Mouse (Mus musculus) kidney, adult 2 months (tissue): Measurements from ENCODE around the gene Megf8. TPM values are rescaled to one million over a fixed set of nuclear protein-coding genes. Genes with fewer than 3 reads are reported as not detected.

Source experiments
- DNase-seq: peaks from one replicate; pipeline ENCODE4 v3.0.0; 2021
- H3K27ac ChIP-seq: fragments of 200-500 bp; 2 replicates; pipeline ENCODE4 v1.5.1; 2012; ENCODE audit warnings: low read depth, low read length, control low read depth, inconsistent platforms; ENCODE audit not compliant: insufficient read depth
- H3K27me3 ChIP-seq: fragments of 200-500 bp; replicated peaks from 2 replicates; pipeline ENCODE4 v1.6.1; 2012; ENCODE audit warnings: mild to moderate bottlenecking, moderate library complexity, low read length, inconsistent platforms; ENCODE audit not compliant: control insufficient read depth, insufficient read depth
- H3K36me3 ChIP-seq: fragments of 200-500 bp; 2 replicates; pipeline ENCODE4 v1.6.1; 2012; ENCODE audit warnings: mild to moderate bottlenecking, moderate library complexity, low read length, inconsistent platforms; ENCODE audit not compliant: control insufficient read depth, insufficient read depth
- H3K4me1 ChIP-seq: fragments of 200-500 bp; 2 replicates; pipeline ENCODE4 v1.6.1; 2011; ENCODE audit warnings: low read length; ENCODE audit not compliant: control insufficient read depth, insufficient read depth
- H3K4me3 ChIP-seq: fragments of 200-500 bp; 2 replicates; pipeline ENCODE4 v1.5.1; 2011; ENCODE audit warnings: mild to moderate bottlenecking, low read depth, low read length, control low read depth; ENCODE audit not compliant: insufficient read depth
- CTCF ChIP-seq: fragments of 200-500 bp; conservative IDR thresholded peaks from 2 replicates; pipeline ENCODE4 v1.5.1; 2011; ENCODE audit warnings: low read depth, mild to moderate bottlenecking, control low read depth, low read length, moderate library complexity, mixed read lengths; ENCODE audit not compliant: insufficient read depth, insufficient read length
- POLR2A ChIP-seq: fragments of 200-500 bp; IDR thresholded peaks from one replicate; pipeline ENCODE4 v1.6.1; 2011; ENCODE audit warnings: low read depth, low read length, control low read depth
- WGBS: fragments of 180-500 bp; shearing (Covaris S2); methylation state at CpG from one replicate; pipeline ENCODE4 v1.1.7; 2018; 5-methylcytosine and 5-hydroxymethylcytosine counted together
- polyA plus RNA-seq: library from polyadenylated mRNA; depleted of rRNA; stranded (reverse); fragments of >200 nt; gene quantifications from 2 replicates; pipeline ENCODE4 v1.2.3, GENCODE M21; 2012

The Megf8 gene
- polyA plus RNA-seq, 1 experiment: 23.5 TPM

DNA sequence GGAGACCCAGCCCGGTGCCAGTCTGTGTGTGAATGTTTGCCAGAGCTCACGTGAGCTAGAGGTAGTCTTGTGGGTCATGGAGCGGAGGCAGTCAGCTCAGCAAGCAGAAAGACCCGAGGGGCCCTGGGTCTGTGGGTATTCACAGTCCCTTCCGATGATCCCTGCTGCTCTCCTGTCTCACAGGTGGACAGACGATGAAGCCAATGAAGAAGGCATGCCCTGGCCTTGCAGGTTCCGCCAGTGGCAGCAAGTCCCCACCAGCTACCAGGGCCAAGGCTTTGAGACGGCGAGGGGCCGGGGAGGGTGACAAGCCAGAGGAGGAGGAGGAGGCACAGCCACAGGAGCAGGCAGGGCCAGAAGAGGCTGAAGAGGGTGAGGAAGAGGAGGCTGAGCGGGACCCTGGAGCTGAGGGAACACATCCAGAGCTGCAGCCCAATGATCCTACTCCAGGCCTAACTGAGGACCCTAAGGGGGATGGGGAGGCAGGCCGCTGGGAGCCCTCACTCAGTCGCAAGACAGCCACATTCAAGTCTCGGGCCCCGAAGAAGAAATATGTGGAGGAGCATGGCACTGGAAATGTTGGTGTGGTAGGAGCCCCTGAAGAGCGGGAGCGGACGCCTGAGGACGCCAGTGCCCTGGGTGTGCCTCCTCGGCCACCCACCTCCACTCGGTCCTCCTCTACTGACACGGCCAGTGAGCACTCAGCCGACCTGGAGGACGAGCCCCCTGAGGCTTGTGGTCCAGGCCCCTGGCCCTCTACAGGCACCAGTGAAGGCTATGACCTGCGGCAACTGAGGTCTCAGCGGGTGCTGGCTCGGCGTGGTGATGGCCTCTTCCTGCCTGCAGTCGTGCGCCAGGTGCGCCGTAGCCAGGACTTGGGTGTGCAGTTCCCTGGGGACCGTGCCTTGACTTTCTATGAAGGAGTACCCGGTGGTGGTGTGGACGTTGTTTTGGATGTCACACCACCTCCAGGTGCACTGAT is 46.0 kb upstream of the Megf8 start:
- Histone ChIP-seq H3K36me3 (no peaks in the 10 kb centered on the region), H3K4me3 (no peak overlapping the region), H3K27me3 (no peaks in the 10 kb centered on the region), H3K27ac (no peak overlapping the region), H3K4me1 (peaks cover 9% of the 10 kb centered on the region)
- no peak for DNase-seq
- TF ChIP-seq POLR2A (no peak), CTCF (no peak)
- WGBS: 75% methylated on average over 35 of the region's 35 CpGs

GRCm38 (mm10) chr7:25271651-25272444 is 45.1 kb upstream of the Megf8 start:
- Histone ChIP-seq H3K4me3 (no peak overlapping the region), H3K4me1 (peaks cover 13% of the 10 kb centered on the region), H3K36me3 (no peaks in the 10 kb centered on the region), H3K27me3 (no peaks in the 10 kb centered on the region), H3K27ac (no peak overlapping the region)
- TF ChIP-seq POLR2A: no peak
- no peak for TF ChIP-seq CTCF
- WGBS: 93% methylated on average over 30 of the region's 30 CpGs
- DNase-seq: no peak

DNA sequence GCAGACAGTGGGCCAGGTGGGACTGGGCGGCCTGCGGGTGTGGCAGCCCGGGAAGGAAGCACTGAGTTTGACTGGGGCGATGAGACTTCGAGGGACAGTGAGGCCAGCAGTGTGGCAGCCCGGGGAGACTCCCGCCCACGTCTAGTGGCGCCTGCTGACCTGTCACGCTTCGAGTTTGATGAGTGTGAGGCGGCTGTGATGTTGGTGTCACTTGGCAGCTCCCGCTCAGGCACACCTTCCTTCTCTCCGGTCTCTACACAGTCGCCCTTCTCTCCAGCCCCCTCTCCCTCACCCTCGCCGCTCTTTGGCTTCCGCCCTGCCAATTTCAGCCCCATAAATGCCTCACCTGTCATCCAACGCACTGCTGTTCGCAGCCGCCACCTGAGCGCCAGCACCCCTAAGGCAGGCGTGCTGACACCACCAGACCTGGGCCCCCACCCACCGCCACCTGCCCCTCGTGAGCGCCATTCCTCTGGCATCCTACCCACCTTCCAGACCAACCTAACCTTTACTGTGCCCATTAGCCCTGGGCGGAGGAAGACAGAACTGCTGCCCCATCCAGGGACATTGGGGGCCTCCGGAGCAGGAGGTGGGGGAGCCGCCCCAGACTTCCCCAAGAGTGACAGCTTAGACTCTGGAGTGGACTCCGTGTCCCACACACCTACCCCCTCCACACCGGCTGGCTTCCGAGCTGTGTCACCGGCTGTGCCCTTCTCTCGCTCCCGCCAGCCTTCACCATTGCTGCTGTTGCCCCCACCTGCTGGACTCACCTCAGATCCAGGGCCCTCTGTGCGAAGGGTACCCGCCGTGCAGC is 44.3 kb upstream of the Megf8 start:
- WGBS: 87% methylated on average over 38 of the region's 38 CpGs
- Histone ChIP-seq H3K27me3 (no peaks in the 10 kb centered on the region), H3K27ac (no peak overlapping the region), H3K4me3 (no peak overlapping the region), H3K4me1 (peaks cover 17% of the 10 kb centered on the region), H3K36me3 (no peaks in the 10 kb centered on the region)
- TF ChIP-seq CTCF: no peak
- no peak for TF ChIP-seq POLR2A
- DNase-seq: no peak

- Histone ChIP-seq H3K27me3 (no peaks in the 10 kb centered on the region), H3K36me3 (no peaks in the 10 kb centered on the region), H3K4me1 (peaks cover 21% of the 10 kb centered on the region), H3K27ac (no peak overlapping the region), H3K4me3 (no peak overlapping the region)
- TF ChIP-seq POLR2A (no peak), CTCF (no peak)
- WGBS: 88% methylated on average over 22 of the region's 22 CpGs
- no peak for DNase-seq
These were observed 43.4 kb upstream of the Megf8 start for GRCm38 (mm10) chr7:25273259-25274241.

DNA sequence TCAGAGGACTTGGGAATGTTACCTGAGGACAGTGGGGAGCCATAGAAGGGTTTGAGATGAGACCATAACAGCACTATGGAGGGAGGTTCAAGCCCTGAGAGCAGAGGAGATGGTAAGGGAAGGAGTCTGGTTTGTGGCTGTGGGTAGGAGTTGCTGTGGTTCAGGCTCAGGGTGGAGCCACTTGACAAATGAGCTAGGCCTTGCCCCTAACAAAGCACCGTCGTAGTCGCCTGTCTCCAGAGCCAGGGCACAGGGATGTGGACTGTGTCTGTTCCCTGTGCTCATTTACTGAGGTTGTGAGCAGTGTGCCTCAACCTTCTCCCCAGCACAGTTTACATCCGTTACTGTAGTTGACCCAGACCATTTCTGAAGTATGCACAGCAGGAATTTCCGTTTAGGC is 42.4 kb upstream of the Megf8 start:
- TF ChIP-seq CTCF (no peak), POLR2A (no peak)
- H3K4me3 ChIP-seq: no peak overlapping the region
- H3K27me3 ChIP-seq: no peaks in the 10 kb centered on the region
- H3K27ac ChIP-seq: no peak overlapping the region
- no peak for DNase-seq
- 55% methylated on average over 5 of the region's 5 CpGs for WGBS
- peaks cover 19% of the 10 kb centered on the region for H3K4me1 ChIP-seq
- no peaks in the 10 kb centered on the region for H3K36me3 ChIP-seq

DNA sequence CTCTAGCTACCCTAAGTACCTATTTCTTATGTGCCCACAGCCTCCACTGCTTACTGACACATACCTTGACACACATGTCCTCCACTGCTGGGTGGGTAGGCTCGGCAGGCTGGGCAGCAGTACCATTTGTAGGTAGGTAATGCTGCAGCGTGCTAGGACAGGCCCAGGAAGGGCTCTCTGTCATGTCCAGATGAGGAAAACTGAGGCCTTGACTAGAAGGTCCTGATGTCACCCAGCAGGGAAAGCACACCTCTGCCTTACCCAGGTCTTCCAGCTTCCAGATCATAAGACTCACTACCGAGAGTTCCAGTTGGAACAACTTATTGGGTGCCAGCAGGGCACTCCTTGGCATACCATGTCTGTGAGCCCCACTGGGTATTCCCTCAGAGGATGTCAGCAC is 42.0 kb upstream of the Megf8 start:
- Histone ChIP-seq H3K27me3 (no peaks in the 10 kb centered on the region), H3K27ac (no peak overlapping the region), H3K4me3 (no peak overlapping the region), H3K4me1 (peaks cover 18% of the 10 kb centered on the region), H3K36me3 (no peaks in the 10 kb centered on the region)
- DNase-seq: no peak
- TF ChIP-seq CTCF: no peak
- no peak for TF ChIP-seq POLR2A
- 77% methylated on average over 3 of the region's 3 CpGs for WGBS
